Mouse (Mus musculus) liver, postnatal 0 days (tissue): ENCODE results near the gene Unc13a.

ENCODE experiments used
- CTCF ChIP-seq: sonication (generic); IDR thresholded peaks from 2 replicates; pipeline ENCODE4 v1.5.1; 2016; ENCODE audit warnings: antibody characterized with exemption, low read depth
- EP300 ChIP-seq: IDR thresholded peaks from 2 replicates; pipeline ENCODE4 v1.6.1; 2016; ENCODE audit warnings: antibody characterized with exemption, low read depth, mild to moderate bottlenecking

GRCm38 (mm10) chr8:71719928-71720457 is 48.4 kb upstream of the Unc13a start:
- TF ChIP-seq EP300, result no peak
- no peak for TF ChIP-seq CTCF
